Mouse (Mus musculus) midbrain, embryonic 11.5 days (tissue): Measurements from ENCODE around the gene I0C0044D17Rik. TPM values are rescaled to one million over a fixed set of nuclear protein-coding genes. Genes with fewer than 3 reads are reported as not detected.
"Not testable (repeated sequence)": the region's sequence is repeated elsewhere in the genome, so short reads cannot be mapped to it uniquely, and the experiment has no call there.

Experiments used
- ATAC-seq: fragments of 200-750 bp; cut with Nextera tagmentation; 2 replicates; pipeline ENCODE4 v1.8.0; 2017; ENCODE audit warnings: moderate TSS enrichment, moderate library complexity; ENCODE audit not compliant: low FRiP score
- DNase-seq: peaks from one replicate; pipeline ENCODE4 v3.0.0; 2015; ENCODE audit warnings: low spot score; ENCODE audit errors: missing footprints
- H3K27ac ChIP-seq: fragments of 300-500 bp; sonication (generic); 2 replicates; pipeline ENCODE4 v1.5.1; 2014; ENCODE audit warnings: low read depth, low read length
- H3K27me3 ChIP-seq: fragments of 300-500 bp; sonication (generic); 2 replicates; pipeline ENCODE4 v1.6.1; 2014; ENCODE audit warnings: mild to moderate bottlenecking, low read length, moderate library complexity, mixed read lengths; ENCODE audit not compliant: control insufficient read depth, insufficient read depth
- H3K36me3 ChIP-seq: fragments of 300-500 bp; sonication (generic); 2 replicates; pipeline ENCODE4 v1.6.1; 2014; ENCODE audit warnings: mild to moderate bottlenecking, low read length, moderate library complexity, mixed read lengths; ENCODE audit not compliant: control insufficient read depth, insufficient read depth
- H3K4me1 ChIP-seq: fragments of 300-500 bp; sonication (generic); 2 replicates; pipeline ENCODE4 v1.6.1; 2014; ENCODE audit warnings: low read length; ENCODE audit not compliant: control insufficient read depth, insufficient read depth
- H3K4me2 ChIP-seq: fragments of 300-500 bp; sonication (generic); 2 replicates; pipeline ENCODE4 v1.6.1; 2014; ENCODE audit warnings: mild to moderate bottlenecking, moderate library complexity
- H3K4me3 ChIP-seq: fragments of 300-500 bp; sonication (generic); 2 replicates; pipeline ENCODE4 v1.5.1; 2014; ENCODE audit warnings: low read depth, low read length
- H3K9ac ChIP-seq: fragments of 300-500 bp; sonication (generic); 2 replicates; pipeline ENCODE4 v1.6.1; 2014; ENCODE audit warnings: low read length
- H3K9me3 ChIP-seq: fragments of 300-500 bp; sonication (generic); 2 replicates; pipeline ENCODE4 v1.6.1; 2016; ENCODE audit warnings: low read length; ENCODE audit not compliant: control insufficient read depth
- WGBS: fragments of 180-500 bp; shearing (Covaris S2); extraction: QIAGEN DNeasy Blood & Tissue Kit; methylation state at CpG from one replicate; pipeline ENCODE4 v1.1.7; 2014; 5-methylcytosine and 5-hydroxymethylcytosine counted together
- polyA plus RNA-seq: library from polyadenylated mRNA; unstranded; fragments of >200 nt; fragmentation: Nextera tagmentation; extraction: Ambion mirVana; gene quantifications from 2 replicates; pipeline ENCODE4 v1.2.1, GENCODE M21; 2014

I0C0044D17Rik gene
- not detected in 2 replicates for polyA plus RNA-seq

GRCm38 (mm10) chr4:98823740-98824139 is at the start of gene I0C0044D17Rik:
I0C0044D17Rik (minus strand) TSS chr4:98823840.
- not testable (repeated sequence) for H3K9ac ChIP-seq, DNase-seq, H3K4me3 ChIP-seq, H3K36me3 ChIP-seq, H3K4me1 ChIP-seq, H3K9me3 ChIP-seq, H3K27ac ChIP-seq, H3K4me2 ChIP-seq, ATAC-seq, H3K27me3 ChIP-seq
- 88% methylated on average over 1 of the region's 1 CpGs for WGBS

- Histone ChIP-seq H3K4me1 (no peaks in the 10 kb centered on the region), H3K27me3 (no peaks in the 10 kb centered on the region), H3K9me3 (no peaks in the 10 kb centered on the region), H3K9ac (no peak overlapping the region), H3K4me3 (no peak overlapping the region), H3K36me3 (no peaks in the 10 kb centered on the region), H3K4me2 (no peak overlapping the region), H3K27ac (no peak overlapping the region)
- ATAC-seq (no peak), DNase-seq (no peak)
- WGBS = 85% methylated on average over 14 of the region's 14 CpGs
Measured at GRCm38 (mm10) chr4:98865386-98866237, 42.0 kb upstream of the I0C0044D17Rik start.

DNA sequence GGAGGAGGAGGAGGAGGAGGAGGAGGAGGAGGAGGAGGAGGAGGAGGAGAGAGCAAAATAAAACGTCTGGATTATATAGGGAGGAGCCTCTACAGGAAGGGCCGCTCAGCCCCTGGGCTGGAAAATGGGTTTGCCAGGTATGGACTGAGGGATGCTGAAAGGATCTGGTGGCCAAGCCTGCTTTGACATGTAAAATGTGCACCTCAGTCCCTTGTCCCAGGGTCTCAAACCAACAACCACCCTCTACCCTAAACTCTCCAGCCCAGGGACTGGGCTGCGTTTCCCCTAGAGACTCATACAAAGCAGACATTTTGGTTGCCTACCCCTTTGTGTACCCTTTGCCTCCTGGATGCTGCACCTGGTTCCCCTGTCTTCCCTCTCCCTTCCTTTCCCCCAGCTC is 40.9 kb upstream of the I0C0044D17Rik start:
- Histone ChIP-seq H3K9ac (no peak overlapping the region), H3K4me3 (no peak overlapping the region), H3K4me1 (no peaks in the 10 kb centered on the region), H3K4me2 (no peak overlapping the region), H3K9me3 (no peaks in the 10 kb centered on the region), H3K27me3 (no peaks in the 10 kb centered on the region), H3K36me3 (no peaks in the 10 kb centered on the region), H3K27ac (no peak overlapping the region)
- 78% methylated on average over 3 of the region's 3 CpGs for WGBS
- DNase-seq = no peak
- ATAC-seq = no peak

DNA sequence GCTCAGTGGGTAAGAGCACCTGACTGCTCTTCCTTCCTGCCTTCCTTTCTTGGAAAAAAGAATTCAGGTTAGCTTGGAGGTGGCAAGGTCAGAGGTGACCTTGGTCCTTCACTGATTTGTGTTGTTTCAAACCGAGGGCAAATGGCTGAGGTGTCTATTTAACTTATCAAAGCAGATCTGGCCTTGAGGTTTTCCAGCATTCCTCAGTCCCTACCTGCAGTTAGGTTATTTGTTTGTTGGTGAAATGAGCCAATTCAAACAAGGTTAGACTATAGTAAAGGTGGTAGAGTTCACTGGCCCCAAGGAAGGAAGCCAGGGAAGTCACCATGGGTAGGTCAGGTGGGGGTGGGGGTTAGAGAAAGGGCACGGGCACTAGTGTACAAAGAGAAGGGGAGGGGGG is 40.5 kb upstream of the I0C0044D17Rik start:
- H3K36me3 ChIP-seq = no peaks in the 10 kb centered on the region
- 77% methylated on average over 1 of the region's 2 CpGs for WGBS
- no peak for ATAC-seq

DNA sequence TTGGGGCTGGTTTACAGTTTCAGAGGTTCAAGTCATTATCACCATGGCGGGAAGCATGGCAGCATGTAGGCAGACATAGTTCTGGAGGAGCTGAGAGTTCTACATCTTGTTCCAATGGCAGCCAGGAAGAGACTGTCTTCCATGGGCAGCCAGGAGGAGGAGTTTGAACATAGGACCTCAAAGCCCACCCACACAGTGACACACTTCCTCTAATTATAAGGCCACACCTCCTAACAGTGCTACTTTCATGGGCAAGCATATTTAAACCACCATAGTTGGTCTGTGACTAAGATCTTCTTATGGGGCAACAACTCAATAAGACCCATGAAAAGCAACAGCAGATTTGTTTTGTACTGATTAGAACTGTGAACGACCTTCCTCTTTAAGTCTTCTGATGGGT is 39.8 kb upstream of the I0C0044D17Rik start:
- WGBS = 88% methylated on average over 2 of the region's 2 CpGs

More for the DNA sequence above, 40.5 kb upstream of the I0C0044D17Rik start:
- H3K27ac ChIP-seq = no peak overlapping the region
- no peak overlapping the region for H3K9ac ChIP-seq
- no peak for DNase-seq
- no peak overlapping the region for H3K4me3 ChIP-seq
- H3K27me3 ChIP-seq = no peaks in the 10 kb centered on the region
- no peaks in the 10 kb centered on the region for H3K4me1 ChIP-seq
- no peak overlapping the region for H3K4me2 ChIP-seq
- H3K9me3 ChIP-seq = no peaks in the 10 kb centered on the region

DNA sequence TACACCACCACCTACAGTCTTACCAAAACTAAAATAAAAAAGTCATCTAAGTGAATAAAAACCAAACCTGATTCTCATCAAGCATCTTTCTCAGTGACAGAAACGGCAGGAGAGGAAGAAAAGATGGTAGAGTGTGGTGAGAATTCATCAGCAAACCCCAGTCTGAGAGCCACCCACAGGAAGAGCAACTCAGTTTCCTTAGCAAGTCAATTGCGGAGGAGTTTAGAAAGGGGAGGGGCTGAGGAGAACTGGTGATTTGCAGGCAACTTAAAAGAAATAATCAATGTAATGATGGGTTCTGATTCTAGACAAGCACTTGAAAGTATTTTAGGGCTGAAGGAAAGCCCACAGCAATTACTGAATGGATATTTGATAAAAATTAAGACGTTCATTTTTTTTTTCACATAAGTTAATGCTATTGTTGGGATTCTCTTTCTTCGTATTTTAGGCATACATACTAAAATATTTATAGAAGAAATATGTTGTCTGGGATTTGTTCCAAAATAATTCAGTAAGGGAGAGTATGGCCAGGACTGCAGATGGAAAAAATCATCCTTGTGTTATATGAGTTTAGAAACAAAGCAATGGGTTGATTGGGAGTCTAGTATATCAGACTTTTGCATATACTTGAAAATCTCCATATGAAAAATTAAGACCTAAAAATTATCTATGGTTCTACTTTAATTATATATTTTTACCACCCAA is 34.7 kb upstream of the I0C0044D17Rik start:
- H3K9ac ChIP-seq = no peak overlapping the region
- H3K4me2 ChIP-seq = no peak overlapping the region
- H3K9me3 ChIP-seq = no peaks in the 10 kb centered on the region
- no peaks in the 10 kb centered on the region for H3K4me1 ChIP-seq
- DNase-seq = no peak
- H3K4me3 ChIP-seq = no peak overlapping the region
- H3K36me3 ChIP-seq = no peaks in the 10 kb centered on the region
- H3K27me3 ChIP-seq = no peaks in the 10 kb centered on the region
- no peak for ATAC-seq
- H3K27ac ChIP-seq = no peak overlapping the region
- WGBS = 87% methylated on average over 4 of the region's 4 CpGs

More for the DNA sequence above, 39.8 kb upstream of the I0C0044D17Rik start:
- H3K4me2 ChIP-seq = no peak overlapping the region
- no peaks in the 10 kb centered on the region for H3K9me3 ChIP-seq
- H3K4me3 ChIP-seq = no peak overlapping the region
- no peaks in the 10 kb centered on the region for H3K36me3 ChIP-seq
- ATAC-seq (no peak), DNase-seq (no peak)
- no peak overlapping the region for H3K27ac ChIP-seq
- H3K27me3 ChIP-seq = no peaks in the 10 kb centered on the region
- H3K9ac ChIP-seq = no peak overlapping the region
- no peaks in the 10 kb centered on the region for H3K4me1 ChIP-seq

DNA sequence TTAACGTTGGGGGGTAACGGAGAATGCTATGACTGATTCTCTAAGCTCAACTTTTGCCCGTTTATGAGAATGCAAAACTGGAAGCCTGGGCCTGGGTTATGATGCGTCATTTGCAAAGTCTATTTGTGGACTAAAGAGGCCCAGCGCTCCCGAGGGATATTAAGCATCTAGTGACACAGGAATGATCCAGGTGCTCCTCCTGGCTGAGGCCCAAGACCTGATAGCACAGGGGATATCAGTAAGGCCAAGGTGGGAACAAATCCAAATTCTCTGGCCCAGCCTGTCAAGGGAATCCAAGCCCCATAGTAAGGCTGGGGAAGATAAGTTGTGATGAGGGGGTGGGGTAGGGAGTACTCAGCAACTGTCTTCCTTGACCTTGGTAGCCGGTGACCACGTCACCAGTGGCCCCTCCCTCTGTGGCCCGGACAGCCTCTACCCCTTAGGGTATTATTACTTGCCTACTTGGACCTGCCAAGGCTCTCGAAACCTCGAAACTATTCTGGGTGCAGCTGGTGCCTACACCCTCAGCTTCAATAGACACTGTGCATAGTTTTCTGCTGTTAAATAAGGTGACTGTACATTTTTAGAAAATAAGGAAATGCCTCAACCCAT is 33.5 kb upstream of the I0C0044D17Rik start:
- no peak for ATAC-seq
- 90% methylated on average over 11 of the region's 11 CpGs for WGBS
- DNase-seq = no peak

DNA sequence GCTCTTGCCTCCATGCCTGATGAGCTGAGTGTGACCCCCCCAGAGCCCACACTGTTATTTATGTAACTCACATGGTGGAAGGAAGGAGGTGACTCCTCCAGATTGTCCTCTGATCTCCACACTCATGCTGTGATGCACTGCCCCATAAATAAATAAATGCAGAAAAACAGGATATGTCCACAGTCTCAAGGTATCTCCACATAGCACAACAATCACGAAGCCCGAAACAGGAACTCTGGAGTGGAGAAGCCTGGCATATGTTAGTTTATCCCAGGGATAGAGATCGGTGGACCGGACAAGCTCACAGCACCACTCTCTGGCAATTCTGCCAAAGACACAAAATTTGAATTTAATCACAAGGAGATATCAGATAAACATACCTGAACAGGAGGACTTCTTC is 30.3 kb upstream of the I0C0044D17Rik start:
- WGBS = 81% methylated on average over 4 of the region's 4 CpGs
- Histone ChIP-seq H3K4me2 (no peak overlapping the region), H3K36me3 (no peaks in the 10 kb centered on the region), H3K27ac (no peak overlapping the region), H3K27me3 (no peaks in the 10 kb centered on the region), H3K9me3 (no peaks in the 10 kb centered on the region), H3K4me3 (no peak overlapping the region), H3K4me1 (no peaks in the 10 kb centered on the region), H3K9ac (no peak overlapping the region)
- DNase-seq (no peak), ATAC-seq (no peak)

More for the DNA sequence above, 33.5 kb upstream of the I0C0044D17Rik start:
- no peaks in the 10 kb centered on the region for H3K4me1 ChIP-seq
- no peaks in the 10 kb centered on the region for H3K9me3 ChIP-seq
- H3K4me2 ChIP-seq = no peak overlapping the region
- H3K4me3 ChIP-seq = no peak overlapping the region
- H3K36me3 ChIP-seq = no peaks in the 10 kb centered on the region
- no peak overlapping the region for H3K27ac ChIP-seq
- no peaks in the 10 kb centered on the region for H3K27me3 ChIP-seq
- no peak overlapping the region for H3K9ac ChIP-seq

DNA sequence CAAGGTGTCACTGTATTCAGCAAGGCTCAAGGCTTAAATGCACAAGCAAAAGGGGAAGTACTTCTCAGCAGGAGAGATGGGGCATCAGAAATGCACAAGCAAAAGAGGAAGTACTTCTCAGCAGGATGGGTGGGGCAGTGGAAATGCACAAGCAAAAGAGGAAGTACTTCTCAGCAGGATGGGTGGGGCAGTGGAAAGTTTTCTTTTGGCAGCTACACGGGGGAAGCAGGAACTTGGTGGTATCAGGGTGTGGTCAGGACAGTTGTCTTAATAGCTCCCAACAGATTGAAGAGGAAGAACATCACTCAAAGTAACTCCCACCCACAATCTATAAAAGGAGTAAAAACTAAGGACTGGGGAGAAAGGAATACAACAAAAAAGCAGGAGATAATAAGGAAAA is 26.8 kb upstream of the I0C0044D17Rik start:
- H3K4me3 ChIP-seq, H3K4me1 ChIP-seq, H3K9me3 ChIP-seq, ATAC-seq, H3K9ac ChIP-seq, H3K27me3 ChIP-seq, H3K27ac ChIP-seq, H3K36me3 ChIP-seq, H3K4me2 ChIP-seq, DNase-seq: not testable (repeated sequence)
- WGBS = 86% methylated on average over 1 of the region's 1 CpGs
